Mouse (Mus musculus): ENCODE results near the gene Tacr3. TPM values are rescaled to one million over a fixed set of nuclear protein-coding genes. Genes with fewer than 3 reads are reported as not detected.

Tacr3 gene
- 0.49 and 0.64 TPM in 2 replicates for polyA plus RNA-seq (2014; fragmentation: Nextera tagmentation; extraction: Ambion mirVana)

GRCm38 (mm10) chr3:134828875-134829530 lies at the start of gene Tacr3:
Tacr3 (plus strand) TSS chr3:134829007.
- peak within 1 kb of the TSS; percentile 89 for H3K4me2 ChIP-seq (ENCODE audit: low read depth, low read length, severe bottlenecking)
- H3K9ac ChIP-seq (ENCODE audit: low read length), result peak within 1 kb of the TSS; percentile 47
- no peak within 1 kb of the TSS for H3K27ac ChIP-seq (ENCODE audit: low read depth, low read length)
- H3K4me3 ChIP-seq (ENCODE audit: low read depth, low read length), result peak within 1 kb of the TSS; percentile 40
- WGBS, result 2% methylated on average over 36 of the region's 36 CpGs
- ATAC-seq (replicated peaks; ENCODE audit: low FRiP score) (peak; percentile 67), DNase-seq (ENCODE audit: low spot score) (peak; percentile 63)
- no peaks in the 10 kb centered on the region for H3K36me3 ChIP-seq (ENCODE audit: control insufficient read depth, insufficient read depth, low read length)
- 0 out of 2 replicates have a peak, but pooled peaks cover 2% of the 10 kb centered on the region for H3K4me1 ChIP-seq (replicated peaks; ENCODE audit: control insufficient read depth, insufficient read depth, low read length)
- H3K27me3 ChIP-seq (ENCODE audit: control insufficient read depth, insufficient read depth, low read length), result peaks cover 3% of the 10 kb centered on the region; the same call in 1 of the 2 replicates
- H3K9me3 ChIP-seq (ENCODE audit: control insufficient read depth, low read length), result no peaks in the 10 kb centered on the region

- DNase-seq (ENCODE audit: low spot score), result no peak
- no peak for ATAC-seq (replicated peaks; ENCODE audit: low FRiP score)
- H3K4me2 ChIP-seq (ENCODE audit: low read depth, low read length, severe bottlenecking), result peak overlapping the region; percentile 89
- H3K9ac ChIP-seq (ENCODE audit: low read length), result no peak overlapping the region; the same call in 1 of the 2 replicates
- 0 out of 2 replicates have a peak, but pooled peaks cover 2% of the 10 kb centered on the region for H3K4me1 ChIP-seq (replicated peaks; ENCODE audit: control insufficient read depth, insufficient read depth, low read length)
- no peaks in the 10 kb centered on the region for H3K36me3 ChIP-seq (ENCODE audit: control insufficient read depth, insufficient read depth, low read length)
- no peak overlapping the region for H3K27ac ChIP-seq (ENCODE audit: low read depth, low read length)
- no peaks in the 10 kb centered on the region for H3K9me3 ChIP-seq (ENCODE audit: control insufficient read depth, low read length)
- H3K27me3 ChIP-seq (ENCODE audit: control insufficient read depth, insufficient read depth, low read length), result peaks cover 3% of the 10 kb centered on the region; the same call in 1 of the 2 replicates
- WGBS, result 58% methylated on average over 6 of the region's 6 CpGs
- H3K4me3 ChIP-seq (ENCODE audit: low read depth, low read length), result peak overlapping the region; percentile 40
These were observed 324 bp upstream of the Tacr3 start for GRCm38 (mm10) chr3:134828492-134828874.

DNA sequence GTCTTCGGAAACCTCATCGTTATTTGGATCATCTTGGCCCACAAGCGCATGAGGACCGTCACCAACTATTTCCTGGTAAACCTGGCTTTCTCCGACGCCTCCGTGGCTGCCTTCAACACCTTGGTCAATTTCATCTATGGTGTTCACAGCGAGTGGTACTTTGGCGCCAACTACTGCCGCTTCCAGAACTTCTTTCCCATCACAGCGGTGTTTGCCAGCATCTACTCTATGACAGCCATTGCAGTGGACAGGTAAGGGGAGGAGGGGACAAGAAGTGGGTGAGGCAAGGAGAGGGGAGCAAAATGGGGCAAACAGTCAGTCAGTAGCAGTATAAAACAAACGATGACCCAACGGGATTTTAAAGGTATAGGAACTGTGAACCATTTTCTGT lies 719 bp downstream of the Tacr3 start:
- Histone ChIP-seq H3K4me3 (ENCODE audit: low read depth, low read length) (peak overlapping the region; percentile 40), H3K4me1 (replicated peaks; ENCODE audit: control insufficient read depth, insufficient read depth, low read length) (0 out of 2 replicates have a peak, but pooled peaks cover 2% of the 10 kb centered on the region), H3K27me3 (ENCODE audit: control insufficient read depth, insufficient read depth, low read length) (peaks cover 3% of the 10 kb centered on the region; the same call in 1 of the 2 replicates), H3K36me3 (ENCODE audit: control insufficient read depth, insufficient read depth, low read length) (no peaks in the 10 kb centered on the region), H3K9ac (ENCODE audit: low read length) (peak overlapping the region; percentile 47), H3K27ac (ENCODE audit: low read depth, low read length) (no peak overlapping the region), H3K4me2 (ENCODE audit: low read depth, low read length, severe bottlenecking) (peak overlapping the region; percentile 89), H3K9me3 (ENCODE audit: control insufficient read depth, low read length) (no peaks in the 10 kb centered on the region)
- WGBS, result 9% methylated on average over 13 of the region's 13 CpGs
- no peak for DNase-seq (ENCODE audit: low spot score)
- peak; percentile 39 for ATAC-seq (replicated peaks; ENCODE audit: low FRiP score)

- H3K9me3 ChIP-seq (ENCODE audit: control insufficient read depth, low read length), result no peaks in the 10 kb centered on the region
- H3K4me2 ChIP-seq (ENCODE audit: low read depth, low read length, severe bottlenecking), result no peak overlapping the region
- H3K27me3 ChIP-seq (ENCODE audit: control insufficient read depth, insufficient read depth, low read length), result no peaks in the 10 kb centered on the region
- WGBS, result 25% methylated on average over 4 of the region's 4 CpGs
- no peak overlapping the region for H3K27ac ChIP-seq (ENCODE audit: low read depth, low read length)
- ATAC-seq (replicated peaks; ENCODE audit: low FRiP score) (peak; percentile 88), DNase-seq (ENCODE audit: low spot score) (no peak)
- no peaks in the 10 kb centered on the region for H3K4me1 ChIP-seq (replicated peaks; ENCODE audit: control insufficient read depth, insufficient read depth, low read length)
- no peak overlapping the region for H3K9ac ChIP-seq (ENCODE audit: low read length)
- H3K4me3 ChIP-seq (ENCODE audit: low read depth, low read length), result no peak overlapping the region
- H3K36me3 ChIP-seq (ENCODE audit: control insufficient read depth, insufficient read depth, low read length), result no peaks in the 10 kb centered on the region
These were observed 22.5 kb downstream of the Tacr3 start for GRCm38 (mm10) chr3:134851342-134851741.

DNA sequence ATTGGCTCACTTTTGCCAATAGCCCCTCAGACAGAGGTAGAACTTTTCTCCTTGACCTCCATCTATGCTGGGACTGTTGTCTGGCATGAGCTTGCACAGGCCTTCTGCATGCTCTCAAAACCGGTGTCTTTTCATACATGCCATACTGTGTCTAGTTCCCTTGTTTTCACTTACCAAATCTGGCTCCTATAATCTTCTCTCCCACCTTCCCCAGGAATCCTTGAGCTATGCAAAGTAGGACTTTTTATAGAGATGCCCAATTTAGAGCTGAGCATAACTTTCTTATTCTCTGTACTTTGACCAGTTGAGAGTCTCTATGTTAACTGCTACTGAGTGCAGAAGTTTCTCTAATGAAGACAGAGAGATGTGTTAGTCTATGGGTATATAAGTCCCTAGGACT lies 48.9 kb downstream of the Tacr3 start:
- Histone ChIP-seq H3K36me3 (ENCODE audit: control insufficient read depth, insufficient read depth, low read length) (no peaks in the 10 kb centered on the region), H3K27me3 (ENCODE audit: control insufficient read depth, insufficient read depth, low read length) (no peaks in the 10 kb centered on the region), H3K4me1 (replicated peaks; ENCODE audit: control insufficient read depth, insufficient read depth, low read length) (no peaks in the 10 kb centered on the region), H3K9ac (ENCODE audit: low read length) (no peak overlapping the region), H3K27ac (ENCODE audit: low read depth, low read length) (no peak overlapping the region), H3K4me2 (ENCODE audit: low read depth, low read length, severe bottlenecking) (no peak overlapping the region), H3K9me3 (ENCODE audit: control insufficient read depth, low read length) (no peaks in the 10 kb centered on the region), H3K4me3 (ENCODE audit: low read depth, low read length) (no peak overlapping the region)
- DNase-seq (ENCODE audit: low spot score), result no peak
- 78% methylated on average over 1 of the region's 1 CpGs for WGBS
- no peak for ATAC-seq (replicated peaks; ENCODE audit: low FRiP score)

DNA sequence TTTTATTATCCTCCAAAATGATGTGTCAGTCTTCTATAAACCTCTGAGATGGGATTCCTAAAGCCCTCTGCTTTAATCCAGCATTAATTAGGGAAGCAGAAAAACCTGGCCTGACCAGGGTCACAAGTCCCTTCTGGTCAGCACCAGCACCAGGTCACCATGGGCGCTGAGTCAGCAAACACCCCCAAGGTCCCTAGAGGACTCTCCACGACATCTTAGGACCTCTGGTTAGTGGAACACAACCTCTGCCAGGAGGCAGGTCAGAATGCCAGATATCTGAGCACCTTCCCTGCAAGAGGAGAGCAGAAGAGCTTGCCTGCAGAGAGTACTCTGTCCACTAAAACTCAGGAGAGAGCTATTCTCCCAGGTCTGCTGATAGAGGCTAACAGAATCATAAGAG lies 67.0 kb downstream of the Tacr3 start:
- WGBS, result 79% methylated on average over 2 of the region's 2 CpGs
- DNase-seq (ENCODE audit: low spot score), result no peak
- no peak overlapping the region for H3K27ac ChIP-seq (ENCODE audit: low read depth, low read length)

GRCm38 (mm10) chr3:134908890-134909289 lies 80.1 kb downstream of the Tacr3 start:
- Histone ChIP-seq H3K4me1 (replicated peaks; ENCODE audit: control insufficient read depth, insufficient read depth, low read length) (no peaks in the 10 kb centered on the region), H3K4me2 (ENCODE audit: low read depth, low read length, severe bottlenecking) (no peak overlapping the region), H3K4me3 (ENCODE audit: low read depth, low read length) (no peak overlapping the region), H3K27me3 (ENCODE audit: control insufficient read depth, insufficient read depth, low read length) (no peaks in the 10 kb centered on the region), H3K36me3 (ENCODE audit: control insufficient read depth, insufficient read depth, low read length) (no peaks in the 10 kb centered on the region), H3K9me3 (ENCODE audit: control insufficient read depth, low read length) (no peaks in the 10 kb centered on the region), H3K9ac (ENCODE audit: low read length) (no peak overlapping the region), H3K27ac (ENCODE audit: low read depth, low read length) (no peak overlapping the region)
- DNase-seq (ENCODE audit: low spot score), result no peak
- no peak for ATAC-seq (replicated peaks; ENCODE audit: low FRiP score)
- 78% methylated on average over 3 of the region's 3 CpGs for WGBS

More for the DNA sequence above, 67.0 kb downstream of the Tacr3 start:
- Histone ChIP-seq H3K27me3 (ENCODE audit: control insufficient read depth, insufficient read depth, low read length) (no peaks in the 10 kb centered on the region), H3K9ac (ENCODE audit: low read length) (no peak overlapping the region), H3K4me2 (ENCODE audit: low read depth, low read length, severe bottlenecking) (no peak overlapping the region), H3K36me3 (ENCODE audit: control insufficient read depth, insufficient read depth, low read length) (no peaks in the 10 kb centered on the region), H3K4me1 (replicated peaks; ENCODE audit: control insufficient read depth, insufficient read depth, low read length) (no peaks in the 10 kb centered on the region), H3K4me3 (ENCODE audit: low read depth, low read length) (no peak overlapping the region), H3K9me3 (ENCODE audit: control insufficient read depth, low read length) (no peaks in the 10 kb centered on the region)
- ATAC-seq (replicated peaks; ENCODE audit: low FRiP score), result no peak

DNA sequence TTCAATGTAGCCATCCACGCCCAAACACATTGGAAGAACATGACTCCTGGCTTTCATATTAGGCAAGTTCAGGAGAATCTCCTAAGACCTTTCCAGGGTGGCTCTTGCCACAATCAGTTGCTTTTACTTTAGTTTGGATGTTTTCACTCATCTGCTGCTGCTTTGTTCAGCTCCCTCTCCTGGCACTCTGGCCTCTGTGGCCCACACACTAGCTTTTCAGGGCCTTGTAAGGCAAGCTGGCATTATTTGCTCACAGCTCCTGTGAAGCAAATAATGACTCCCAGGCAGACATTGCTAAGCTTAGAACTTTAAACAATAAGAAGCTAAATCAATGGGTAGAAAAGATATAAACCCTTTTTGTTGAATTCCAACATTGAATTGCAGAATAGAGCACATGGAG lies 105.9 kb downstream of the Tacr3 start:
- WGBS, result 70% methylated on average over 1 of the region's 1 CpGs
- Histone ChIP-seq H3K9ac (ENCODE audit: low read length) (no peak overlapping the region), H3K27ac (ENCODE audit: low read depth, low read length) (no peak overlapping the region), H3K9me3 (ENCODE audit: control insufficient read depth, low read length) (no peaks in the 10 kb centered on the region), H3K4me2 (ENCODE audit: low read depth, low read length, severe bottlenecking) (no peak overlapping the region), H3K36me3 (ENCODE audit: control insufficient read depth, insufficient read depth, low read length) (no peaks in the 10 kb centered on the region), H3K4me3 (ENCODE audit: low read depth, low read length) (no peak overlapping the region), H3K4me1 (replicated peaks; ENCODE audit: control insufficient read depth, insufficient read depth, low read length) (peaks cover 3% of the 10 kb centered on the region; the same call in 1 of the 2 replicates), H3K27me3 (ENCODE audit: control insufficient read depth, insufficient read depth, low read length) (no peaks in the 10 kb centered on the region)
- no peak for DNase-seq (ENCODE audit: low spot score)
- ATAC-seq (replicated peaks; ENCODE audit: low FRiP score), result peak; percentile 56; the same call in 1 of the 2 replicates

DNA sequence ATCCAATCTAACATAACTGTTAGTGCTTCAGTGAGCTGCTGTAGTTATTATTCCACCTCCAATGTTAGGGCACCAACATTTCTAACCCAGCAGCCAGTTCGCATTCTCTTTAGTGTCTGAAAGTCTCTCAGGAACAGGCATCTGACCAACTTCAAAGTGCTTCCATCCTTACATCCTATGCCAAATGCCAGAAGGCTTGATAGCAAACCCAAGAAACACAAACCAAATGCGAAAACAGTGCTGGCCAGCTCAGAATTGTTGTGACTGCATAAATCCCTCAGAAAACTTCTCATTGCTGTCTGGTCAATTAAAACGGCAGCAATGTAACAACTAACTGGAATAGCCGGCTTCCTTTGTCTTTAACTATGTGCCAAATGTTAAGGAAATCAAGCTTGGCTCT lies 106.7 kb downstream of the Tacr3 start:
- no peaks in the 10 kb centered on the region for H3K36me3 ChIP-seq (ENCODE audit: control insufficient read depth, insufficient read depth, low read length)
- H3K4me1 ChIP-seq (replicated peaks; ENCODE audit: control insufficient read depth, insufficient read depth, low read length), result peaks cover 3% of the 10 kb centered on the region; the same call in 1 of the 2 replicates
- H3K27ac ChIP-seq (ENCODE audit: low read depth, low read length), result no peak overlapping the region
- no peaks in the 10 kb centered on the region for H3K27me3 ChIP-seq (ENCODE audit: control insufficient read depth, insufficient read depth, low read length)
- H3K9me3 ChIP-seq (ENCODE audit: control insufficient read depth, low read length), result no peaks in the 10 kb centered on the region
- H3K4me3 ChIP-seq (ENCODE audit: low read depth, low read length), result no peak overlapping the region
- DNase-seq (ENCODE audit: low spot score) (no peak), ATAC-seq (replicated peaks; ENCODE audit: low FRiP score) (no peak)
- H3K9ac ChIP-seq (ENCODE audit: low read length), result no peak overlapping the region
- no peak overlapping the region for H3K4me2 ChIP-seq (ENCODE audit: low read depth, low read length, severe bottlenecking)
- WGBS, result 79% methylated on average over 4 of the region's 4 CpGs
